Mouse (Mus musculus) spleen, adult 2 months (tissue): ENCODE measurements around the gene Gosr1.

Experiments used
- CTCF ChIP-seq: fragments of 200-500 bp; IDR thresholded peaks from 2 replicates; pipeline ENCODE4 v1.5.1; 2011; ENCODE audit warnings: mild to moderate bottlenecking, inconsistent platforms; ENCODE audit not compliant: insufficient read depth, insufficient read length, insufficient replicate concordance; ENCODE audit errors: extremely low read depth
- POLR2A ChIP-seq: fragments of 200-500 bp; IDR thresholded peaks from 2 replicates; pipeline ENCODE4 v1.6.1; 2011; ENCODE audit warnings: low read depth, low read length, inconsistent platforms

DNA sequence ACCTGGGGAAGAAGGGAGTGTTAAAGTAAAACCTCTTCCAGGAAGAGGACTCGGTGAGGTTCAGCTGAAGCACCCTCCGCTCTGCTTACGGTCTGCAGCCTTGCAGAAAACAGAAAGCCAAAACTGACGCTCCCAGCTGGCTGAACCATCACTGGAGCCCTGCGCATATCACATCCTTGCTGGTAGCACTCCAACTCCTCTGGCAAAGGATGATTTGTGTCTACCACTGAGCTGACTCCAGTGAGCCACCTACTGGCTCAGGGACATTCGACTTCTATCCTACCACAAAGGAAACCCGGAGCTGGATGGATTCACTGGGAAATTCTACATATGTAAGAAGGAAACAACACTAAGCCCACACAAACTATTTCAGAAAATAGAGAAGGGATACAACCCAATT lies 18.8 kb downstream of the Gosr1 start:
- no peak for TF ChIP-seq CTCF
- no peak for TF ChIP-seq POLR2A
